Mouse (Mus musculus) left cerebral cortex, adult 9 months (tissue): ENCODE measurements around the gene Tlr9.

Experiments
- DNase-seq, 2 experiments: peaks; one replicate each; pipeline ENCODE4 v3.0.0; 2022; ENCODE audit warnings: low spot score in 2 of 2

Gene Tlr9

DNA sequence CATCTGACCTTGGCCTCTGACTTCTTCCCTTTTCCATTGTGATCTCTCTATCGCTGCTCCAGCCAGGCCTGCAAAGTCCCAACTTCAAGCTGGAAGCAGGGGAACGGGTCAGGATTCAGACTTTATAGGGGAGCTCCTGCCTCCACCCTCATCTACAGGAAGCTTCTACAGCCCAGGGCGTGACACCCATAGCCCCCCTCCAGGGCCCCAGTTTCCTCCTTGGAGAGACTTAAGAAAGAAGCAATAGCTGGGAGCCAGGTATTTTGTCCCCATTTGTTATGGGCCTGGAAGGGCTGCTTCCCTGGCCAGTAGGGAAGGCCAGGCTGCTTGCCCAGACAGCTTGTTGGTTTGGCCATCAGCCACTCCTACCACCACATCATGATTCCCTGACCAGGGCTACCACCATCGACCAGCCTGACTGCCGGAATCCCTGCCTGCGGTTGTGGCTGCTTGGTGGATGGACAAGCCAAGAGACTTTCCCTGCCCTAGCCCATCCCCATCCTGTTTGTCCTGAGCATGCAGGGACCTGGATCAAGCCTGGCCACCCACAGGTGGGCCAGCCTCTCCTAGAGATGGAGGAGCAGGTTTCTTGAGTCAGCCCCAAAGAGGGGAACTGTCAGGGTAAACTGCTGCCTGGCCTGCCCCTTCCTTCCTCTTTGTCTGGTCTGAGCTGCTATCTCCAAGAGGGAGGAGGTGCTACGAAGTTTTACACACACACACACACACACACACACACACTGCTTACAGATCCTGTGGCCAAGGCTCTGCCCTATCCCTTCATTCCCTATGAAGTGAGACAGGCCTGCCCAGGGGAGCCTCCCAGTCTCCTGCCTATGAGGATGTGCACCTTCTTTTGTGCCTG, 18.2 kb upstream of the Tlr9 start:
- DNase-seq, result no peak

DNA sequence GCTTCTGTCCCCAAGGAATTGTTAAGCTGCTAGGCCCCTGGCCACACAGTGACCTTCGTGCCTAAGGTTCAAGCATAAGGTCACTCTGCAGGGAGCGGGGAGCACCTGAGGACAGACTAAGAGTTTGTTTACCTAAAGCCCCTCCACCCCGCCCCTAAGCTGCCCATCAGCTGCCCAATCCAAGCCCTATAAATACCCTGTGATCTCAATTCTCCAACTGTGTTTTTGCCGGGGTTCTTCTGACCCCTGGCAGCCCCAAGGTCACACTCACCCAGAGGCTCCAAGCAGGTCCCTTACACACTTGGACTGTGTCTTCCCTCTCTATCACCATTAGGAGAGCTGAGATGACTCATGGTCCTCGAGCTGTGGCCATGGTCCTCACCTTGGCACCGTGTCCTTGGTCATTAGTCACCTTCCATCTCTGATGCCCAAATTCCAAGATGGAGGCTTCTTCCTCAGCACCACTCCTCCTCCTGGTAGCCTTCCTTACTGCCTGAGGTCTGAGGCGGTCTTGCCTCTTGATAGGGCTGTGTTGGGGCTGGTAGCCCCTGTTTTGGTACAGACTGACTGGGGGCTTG, 16.6 kb upstream of the Tlr9 start:
- no peak for DNase-seq

DNA sequence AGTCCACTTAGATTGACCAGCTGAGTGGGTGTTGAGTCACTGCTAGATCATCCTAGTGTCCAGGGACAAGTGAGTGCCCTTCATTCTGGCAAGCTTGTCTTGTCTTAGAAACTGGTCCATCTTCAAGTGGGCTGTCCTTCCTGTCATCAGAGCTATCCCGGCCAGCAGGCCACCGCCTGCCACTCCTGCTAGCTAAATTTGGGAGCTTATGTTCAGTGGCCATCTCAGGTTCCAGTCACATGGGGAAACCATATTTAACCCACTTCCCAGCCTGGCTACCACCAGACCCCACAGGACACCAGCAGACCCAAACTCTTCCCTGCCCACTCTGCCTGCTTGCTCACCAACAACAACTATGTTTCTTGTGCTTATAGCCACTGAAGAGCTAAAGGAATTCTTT, 15.9 kb upstream of the Tlr9 start:
- DNase-seq, result no peak

DNA sequence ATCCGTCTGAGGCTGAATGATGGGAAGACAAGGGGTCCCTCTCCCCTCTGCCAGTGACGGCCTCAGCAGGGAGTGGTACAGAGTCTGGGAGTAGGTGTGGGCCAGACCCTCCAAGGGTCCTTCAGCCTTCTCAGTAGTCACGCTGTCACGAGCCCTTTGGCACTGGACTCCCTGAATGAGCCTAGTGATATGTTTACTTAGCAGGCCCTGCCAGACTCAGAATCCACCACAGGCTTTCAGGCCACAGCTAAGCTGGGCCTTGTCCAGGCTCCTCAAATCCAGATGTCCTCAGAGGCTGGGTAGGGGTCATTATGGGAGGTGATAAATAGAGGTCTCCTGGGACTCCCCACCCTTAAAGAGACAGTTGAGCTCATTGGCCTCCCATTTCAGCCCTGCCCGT, 14.2 kb upstream of the Tlr9 start:
- no peak for DNase-seq

DNA sequence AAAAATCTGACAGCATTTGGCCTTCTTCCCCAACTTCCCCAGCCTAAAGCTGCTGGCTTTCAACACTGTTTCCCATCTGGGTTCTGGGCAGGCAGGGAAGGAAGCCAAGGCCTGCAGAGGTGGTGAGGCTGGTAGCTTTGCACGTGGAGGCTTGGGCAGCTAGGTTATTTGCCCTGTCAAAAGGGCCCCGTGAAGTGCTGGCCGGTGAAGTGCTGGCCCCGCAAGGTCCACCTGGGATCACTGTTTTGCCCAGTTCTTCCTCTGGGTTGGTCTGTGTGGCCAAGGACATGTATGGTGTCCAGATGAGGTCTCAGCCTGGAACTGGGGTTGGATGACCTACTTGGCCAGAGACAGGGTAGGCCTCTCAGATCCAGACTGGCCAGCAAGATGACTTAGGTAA, 12.4 kb upstream of the Tlr9 start:
- DNase-seq, result no peak

DNA sequence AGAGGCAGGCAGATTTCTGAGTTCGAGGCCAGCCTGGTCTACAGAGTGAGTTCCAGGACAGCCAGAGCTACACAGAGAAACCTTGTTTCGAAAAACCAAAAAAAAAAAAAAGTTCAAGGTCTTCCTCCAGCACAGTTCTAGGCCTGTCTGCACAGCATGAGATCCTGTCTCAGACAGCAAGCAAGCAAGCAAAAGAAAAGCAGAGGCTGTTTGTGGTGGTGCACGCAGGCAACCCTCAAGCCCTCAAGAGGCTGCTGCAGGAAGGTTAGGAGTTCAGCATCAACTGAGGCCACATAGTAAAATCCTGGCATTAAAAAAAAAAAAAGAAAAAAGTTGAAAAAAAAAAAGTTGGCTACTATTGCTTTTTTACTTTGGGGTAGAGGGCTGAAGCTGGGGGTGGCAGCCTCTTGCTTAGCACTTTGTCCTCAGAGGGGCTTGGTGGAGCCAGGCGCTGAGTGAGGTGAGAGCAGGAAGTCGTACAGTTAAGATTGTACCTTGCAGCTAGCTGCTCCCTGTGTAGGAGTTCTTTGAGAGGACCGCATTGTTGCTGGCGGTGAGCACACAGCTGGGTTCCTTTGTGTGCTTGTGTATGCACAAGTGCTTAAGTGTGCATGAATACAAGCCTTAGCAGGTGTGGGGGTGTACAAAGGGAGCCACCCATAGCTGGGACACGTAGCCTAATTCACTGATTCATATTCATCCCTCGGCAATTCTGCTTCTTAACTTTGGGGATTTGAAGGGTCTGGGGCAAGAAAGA, 11.4 kb upstream of the Tlr9 start:
- no peak for DNase-seq

DNA sequence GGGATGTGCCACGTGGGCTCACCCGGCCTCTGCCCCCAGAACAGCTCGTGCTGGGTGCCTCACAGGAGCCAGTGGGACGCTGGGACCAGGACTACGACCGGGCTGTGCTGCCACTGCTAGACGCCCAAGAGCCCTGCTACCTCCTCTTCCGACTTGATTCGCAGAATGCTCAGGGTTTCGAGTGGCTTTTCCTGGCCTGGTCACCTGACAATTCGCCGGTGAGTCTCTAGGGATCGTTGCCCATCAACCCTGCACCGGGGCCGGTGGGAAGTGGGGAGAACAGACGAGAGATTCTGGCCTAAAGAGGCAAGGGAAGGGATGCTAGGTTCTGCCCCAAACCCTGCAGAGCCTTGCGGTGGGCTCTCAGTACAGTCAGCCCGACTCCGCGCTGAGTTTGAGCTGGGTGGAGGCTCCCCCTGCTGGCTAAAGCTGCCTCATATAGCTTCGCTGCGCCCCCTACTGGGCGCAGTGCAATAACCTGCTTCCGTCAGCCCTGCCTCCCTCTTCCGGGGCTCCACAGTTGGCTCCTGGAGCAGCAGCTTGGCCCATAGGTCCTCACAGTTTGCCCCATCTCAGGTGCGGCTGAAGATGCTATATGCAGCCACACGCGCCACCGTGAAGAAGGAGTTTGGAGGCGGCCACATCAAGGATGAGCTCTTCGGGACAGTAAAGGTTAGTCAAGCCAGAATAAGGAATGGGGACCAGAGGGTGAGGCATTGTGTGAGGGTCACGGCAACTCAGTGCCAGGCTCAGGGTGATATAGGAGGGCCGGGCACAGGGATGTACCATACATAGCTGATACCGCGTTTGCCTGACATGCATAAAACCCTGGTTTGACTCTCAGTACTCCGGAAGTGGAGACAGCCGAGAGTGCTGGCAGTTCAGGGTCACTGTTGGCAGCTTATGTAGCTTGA, 10.5 kb upstream of the Tlr9 start:
- peak in 1 of 2 experiments; percentile 86 for DNase-seq

DNA sequence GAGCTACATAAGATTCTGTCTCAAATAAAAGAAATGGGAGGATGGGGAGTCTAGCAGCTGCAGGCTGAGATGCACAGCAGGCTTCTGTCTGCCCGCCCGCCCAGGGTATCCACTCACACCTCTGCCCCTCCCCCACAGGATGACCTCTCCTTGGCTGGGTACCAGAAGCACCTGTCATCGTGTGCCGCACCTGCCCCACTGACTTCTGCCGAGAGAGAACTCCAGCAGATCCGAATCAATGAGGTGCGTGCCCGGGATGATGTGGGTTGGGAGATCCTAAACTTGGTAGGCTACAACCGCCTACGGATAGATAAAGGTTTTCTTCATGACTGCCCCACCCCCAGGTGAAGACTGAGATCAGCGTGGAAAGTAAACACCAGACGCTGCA, 9.8 kb upstream of the Tlr9 start:
- DNase-seq, result no peak

DNA sequence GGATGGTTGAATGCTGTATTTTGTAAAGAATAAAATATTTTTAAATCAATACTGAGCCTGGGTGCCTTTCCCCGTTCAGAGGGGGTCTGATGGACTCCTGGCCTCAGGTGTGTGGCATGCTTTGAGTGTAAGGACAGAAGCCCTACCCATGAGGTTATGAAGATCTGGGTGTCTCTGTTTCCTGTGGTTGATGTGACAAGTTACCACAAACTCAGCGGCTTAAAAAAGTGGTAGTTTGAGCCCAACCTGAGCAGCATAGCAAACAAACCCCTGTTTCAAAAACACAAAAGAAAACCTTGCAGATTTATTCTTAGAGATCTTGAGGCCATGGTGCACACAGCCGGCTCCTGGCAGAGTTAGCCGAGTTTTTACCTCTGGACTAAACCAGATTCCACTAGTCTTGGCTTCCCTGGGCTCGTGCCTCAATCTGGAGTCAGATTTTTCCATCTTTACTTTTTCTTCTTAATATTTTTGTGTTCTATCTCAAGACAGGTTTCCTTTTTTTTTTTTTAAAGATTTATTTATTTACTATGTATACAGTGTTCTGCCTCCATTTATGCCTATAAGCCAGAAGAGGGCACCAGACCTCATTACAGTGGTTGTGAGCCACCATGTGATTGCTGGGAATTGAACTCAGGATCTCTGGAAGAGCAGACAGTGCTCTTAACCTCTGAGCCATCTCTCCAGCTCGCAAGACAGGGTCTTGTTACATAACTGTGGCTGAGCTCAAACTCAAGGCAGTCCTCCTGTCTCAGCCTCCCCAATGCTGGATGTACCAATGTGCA, 6.9 kb upstream of the Tlr9 start:
- DNase-seq, result no peak

DNA sequence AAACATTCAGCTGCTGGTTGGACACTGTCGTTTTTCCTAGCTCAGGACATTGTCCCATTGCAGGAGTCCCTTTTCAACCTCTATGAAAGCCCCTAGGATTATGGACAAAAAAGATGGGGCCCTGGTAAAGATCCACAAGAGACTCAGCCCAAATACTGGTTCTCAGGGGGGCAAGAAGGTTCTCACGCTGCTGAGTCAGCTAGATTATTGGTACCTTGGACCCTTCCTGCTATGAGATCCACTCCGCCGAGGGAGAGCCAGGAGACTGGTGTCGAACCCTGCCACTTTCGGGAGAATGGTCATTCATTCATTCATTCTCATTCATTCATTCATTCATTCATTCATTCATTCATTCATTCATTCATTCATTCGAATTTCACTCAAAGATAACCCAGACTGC, 5.4 kb upstream of the Tlr9 start:
- DNase-seq, result no peak

DNA sequence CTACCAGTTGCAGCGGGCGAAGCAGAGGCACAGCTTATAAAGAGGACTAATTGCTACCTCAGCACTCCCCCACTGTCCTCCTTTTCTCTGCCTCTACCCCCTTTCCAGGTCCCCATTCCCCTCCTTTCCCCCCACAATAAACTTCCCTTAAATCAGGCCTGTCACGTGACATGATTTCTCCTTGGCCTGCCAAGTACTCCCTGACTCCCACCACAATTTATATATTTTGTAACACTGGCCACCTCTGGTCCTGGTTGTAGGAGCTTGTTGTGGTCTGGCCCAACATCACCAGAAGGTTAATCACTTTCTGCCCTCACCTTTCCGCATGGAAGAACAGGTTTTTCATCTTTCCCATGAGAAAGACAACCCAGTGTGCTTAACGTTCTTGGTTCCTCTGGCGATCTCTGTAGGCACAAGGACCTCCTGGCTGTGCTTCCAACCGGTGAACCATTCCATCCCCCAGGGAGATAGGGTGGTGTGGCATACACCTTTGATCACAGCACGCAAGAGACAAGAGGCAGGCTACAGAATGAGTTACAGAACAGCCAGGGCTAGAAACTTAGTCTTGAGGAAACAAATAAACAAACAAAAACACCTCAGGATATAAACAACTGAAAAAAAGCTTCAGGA, 1.4 kb upstream of the Tlr9 start:
- no peak for DNase-seq

DNA sequence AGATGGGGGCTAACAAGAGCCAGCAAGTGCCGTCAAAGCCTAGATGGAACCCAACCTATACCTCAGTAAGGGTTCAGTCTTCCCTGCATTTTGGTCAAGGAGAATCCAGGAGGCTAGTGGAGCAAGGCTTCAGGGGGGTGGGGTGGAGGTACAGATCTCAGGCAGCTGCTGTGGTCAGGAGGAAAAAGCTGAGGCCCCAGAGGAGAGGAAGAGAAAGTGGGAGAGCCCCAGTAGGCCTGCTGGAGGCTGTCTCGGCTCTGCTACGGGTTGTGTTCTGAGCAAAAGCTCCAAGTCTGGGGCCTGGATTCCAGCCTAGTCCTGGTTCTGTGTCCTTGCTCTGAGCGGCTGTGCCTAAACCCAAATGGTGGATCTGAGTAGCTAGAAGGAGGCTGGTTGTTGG, 596 bp downstream of the Tlr9 start:
- DNase-seq, result no peak

DNA sequence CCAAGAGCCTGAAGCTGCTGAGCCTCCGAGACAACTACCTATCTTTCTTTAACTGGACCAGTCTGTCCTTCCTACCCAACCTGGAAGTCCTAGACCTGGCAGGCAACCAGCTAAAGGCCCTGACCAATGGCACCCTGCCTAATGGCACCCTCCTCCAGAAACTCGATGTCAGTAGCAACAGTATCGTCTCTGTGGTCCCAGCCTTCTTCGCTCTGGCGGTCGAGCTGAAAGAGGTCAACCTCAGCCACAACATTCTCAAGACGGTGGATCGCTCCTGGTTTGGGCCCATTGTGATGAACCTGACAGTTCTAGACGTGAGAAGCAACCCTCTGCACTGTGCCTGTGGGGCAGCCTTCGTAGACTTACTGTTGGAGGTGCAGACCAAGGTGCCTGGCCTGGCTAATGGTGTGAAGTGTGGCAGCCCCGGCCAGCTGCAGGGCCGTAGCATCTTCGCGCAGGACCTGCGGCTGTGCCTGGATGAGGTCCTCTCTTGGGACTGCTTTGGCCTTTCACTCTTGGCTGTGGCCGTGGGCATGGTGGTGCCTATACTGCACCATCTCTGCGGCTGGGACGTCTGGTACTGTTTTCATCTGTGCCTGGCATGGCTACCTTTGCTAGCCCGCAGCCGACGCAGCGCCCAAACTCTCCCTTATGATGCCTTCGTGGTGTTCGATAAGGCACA, 3.2 kb downstream of the Tlr9 start:
- no peak for DNase-seq

DNA sequence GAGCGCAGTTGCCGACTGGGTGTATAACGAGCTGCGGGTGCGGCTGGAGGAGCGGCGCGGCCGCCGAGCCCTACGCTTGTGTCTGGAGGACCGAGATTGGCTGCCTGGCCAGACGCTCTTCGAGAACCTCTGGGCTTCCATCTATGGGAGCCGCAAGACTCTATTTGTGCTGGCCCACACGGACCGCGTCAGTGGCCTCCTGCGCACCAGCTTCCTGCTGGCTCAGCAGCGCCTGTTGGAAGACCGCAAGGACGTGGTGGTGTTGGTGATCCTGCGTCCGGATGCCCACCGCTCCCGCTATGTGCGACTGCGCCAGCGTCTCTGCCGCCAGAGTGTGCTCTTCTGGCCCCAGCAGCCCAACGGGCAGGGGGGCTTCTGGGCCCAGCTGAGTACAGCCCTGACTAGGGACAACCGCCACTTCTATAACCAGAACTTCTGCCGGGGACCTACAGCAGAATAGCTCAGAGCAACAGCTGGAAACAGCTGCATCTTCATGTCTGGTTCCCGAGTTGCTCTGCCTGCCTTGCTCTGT, 3.8 kb downstream of the Tlr9 start:
- peak in 1 of 2 experiments; percentile 57 for DNase-seq

DNA sequence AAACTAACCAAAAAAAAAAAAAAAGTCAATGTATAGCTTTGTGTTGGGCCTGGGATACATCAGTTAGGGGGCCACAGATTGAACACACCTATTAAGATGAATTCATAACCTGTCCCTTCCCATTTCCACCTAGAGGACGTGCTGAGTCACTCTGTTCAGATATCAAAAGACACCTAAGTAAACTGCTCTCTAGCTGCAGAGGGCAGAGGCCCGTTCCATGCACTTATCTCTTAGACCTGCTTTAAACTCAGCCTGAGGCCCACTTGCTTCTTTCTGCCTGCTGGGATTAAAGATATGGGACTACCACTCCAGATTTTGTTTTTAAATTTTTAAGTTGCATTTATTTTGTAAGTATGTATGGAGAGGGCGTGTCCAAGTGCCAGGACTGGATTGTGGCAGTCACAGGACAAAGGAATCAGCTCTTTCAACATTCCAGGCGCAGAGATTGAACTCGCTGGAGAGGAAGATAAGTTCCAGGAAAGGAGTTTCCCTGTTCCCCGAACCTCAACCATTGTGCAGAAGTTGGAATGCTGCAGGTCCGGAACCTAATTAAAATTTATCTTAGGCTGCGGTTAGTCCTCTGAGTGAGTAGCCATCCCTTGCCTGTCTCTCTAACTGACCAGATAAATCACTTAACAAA, 5.5 kb downstream of the Tlr9 start:
- DNase-seq, result no peak

DNA sequence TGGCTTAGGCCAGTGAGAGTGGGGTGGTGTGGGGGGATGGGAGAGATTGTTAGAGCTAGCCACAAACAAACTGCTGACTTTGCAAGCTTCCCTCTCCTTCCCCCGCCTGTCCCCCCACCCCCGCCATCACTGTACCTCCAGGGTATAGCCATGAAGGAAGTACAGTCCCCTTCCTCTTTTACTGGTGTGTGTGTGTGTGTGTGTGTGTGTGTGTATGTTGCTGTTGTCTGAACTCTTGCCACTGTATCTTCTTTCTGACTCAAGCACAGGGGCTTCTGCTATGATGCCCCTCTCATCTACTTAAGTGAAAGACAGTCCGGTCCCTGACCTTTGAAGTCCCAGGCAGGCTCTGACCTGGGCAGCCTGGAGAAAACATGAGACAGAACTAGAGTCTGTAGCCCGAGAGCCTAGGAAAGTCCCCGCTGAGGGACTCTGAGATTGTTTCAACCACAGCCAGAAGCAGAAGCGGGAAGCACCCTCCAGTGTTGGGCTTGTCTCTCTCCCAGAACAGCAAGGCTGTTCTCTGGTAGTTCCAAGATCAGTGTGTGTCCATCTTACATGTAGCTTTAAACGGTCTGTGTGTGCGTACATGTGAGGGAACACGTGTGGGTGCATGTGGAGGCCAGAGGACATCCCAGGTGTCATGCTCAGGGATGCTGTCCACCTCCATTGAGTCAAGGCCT, 7.8 kb downstream of the Tlr9 start:
- no peak for DNase-seq

DNA sequence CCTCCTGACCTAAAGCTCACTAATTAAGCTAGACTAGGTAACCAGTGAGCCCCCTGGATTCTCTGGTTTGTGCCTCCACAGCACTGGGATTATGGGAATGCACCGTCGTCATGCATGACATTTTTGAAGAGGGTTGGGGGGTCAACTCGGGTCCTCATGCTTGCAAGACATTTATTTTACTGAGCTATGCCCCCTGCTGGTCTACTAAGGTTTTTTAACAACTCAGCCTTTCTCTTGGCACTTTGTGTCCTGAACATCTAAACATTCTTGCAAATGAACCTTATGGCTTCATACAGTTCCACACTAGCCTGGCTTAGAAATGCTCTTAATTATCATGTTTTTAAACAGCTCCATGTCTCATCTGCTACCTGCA, 8.3 kb downstream of the Tlr9 start:
- no peak for DNase-seq

DNA sequence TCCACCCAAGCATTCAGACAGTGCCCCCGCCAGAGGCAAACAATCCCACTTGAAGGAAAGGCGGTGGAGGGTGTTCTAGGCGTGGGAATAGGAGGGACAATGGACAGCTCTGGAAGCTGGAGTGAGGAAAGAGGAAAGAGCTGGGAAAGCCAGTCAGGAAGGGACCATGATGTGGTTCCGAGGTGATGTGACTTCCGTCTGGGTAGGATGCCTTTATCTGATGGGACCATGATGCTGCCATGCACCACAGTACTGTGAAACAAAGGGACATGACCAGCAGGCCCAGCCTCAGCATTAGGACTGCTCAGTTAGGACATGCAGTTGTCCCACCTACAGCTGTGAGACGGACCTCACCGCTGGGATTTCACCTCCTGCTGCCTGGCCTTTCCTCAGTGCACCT, 8.8 kb downstream of the Tlr9 start:
- no peak for DNase-seq

DNA sequence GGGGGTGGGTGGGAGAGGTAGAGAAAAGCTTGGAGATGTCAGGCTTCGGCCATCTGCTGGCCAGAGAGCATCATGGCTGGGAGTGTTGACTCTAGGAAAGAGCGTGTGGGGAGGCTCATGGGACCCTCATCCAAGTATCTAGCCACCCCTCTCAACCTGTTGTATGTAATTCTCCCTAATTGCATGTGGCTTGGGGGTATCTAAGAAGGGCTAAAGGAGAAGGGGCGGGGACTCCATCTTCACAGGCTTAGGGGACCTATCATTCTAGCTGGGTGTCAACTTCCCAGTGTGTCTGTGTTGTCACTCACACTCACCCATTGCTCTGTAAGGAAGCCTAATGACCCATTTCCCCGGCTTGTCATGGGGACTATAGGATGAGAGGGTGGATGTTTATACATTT, 9.4 kb downstream of the Tlr9 start:
- no peak for DNase-seq
